13 mouse cellular contexts compared by ENCODE assay signal in the genomic region with DNA sequence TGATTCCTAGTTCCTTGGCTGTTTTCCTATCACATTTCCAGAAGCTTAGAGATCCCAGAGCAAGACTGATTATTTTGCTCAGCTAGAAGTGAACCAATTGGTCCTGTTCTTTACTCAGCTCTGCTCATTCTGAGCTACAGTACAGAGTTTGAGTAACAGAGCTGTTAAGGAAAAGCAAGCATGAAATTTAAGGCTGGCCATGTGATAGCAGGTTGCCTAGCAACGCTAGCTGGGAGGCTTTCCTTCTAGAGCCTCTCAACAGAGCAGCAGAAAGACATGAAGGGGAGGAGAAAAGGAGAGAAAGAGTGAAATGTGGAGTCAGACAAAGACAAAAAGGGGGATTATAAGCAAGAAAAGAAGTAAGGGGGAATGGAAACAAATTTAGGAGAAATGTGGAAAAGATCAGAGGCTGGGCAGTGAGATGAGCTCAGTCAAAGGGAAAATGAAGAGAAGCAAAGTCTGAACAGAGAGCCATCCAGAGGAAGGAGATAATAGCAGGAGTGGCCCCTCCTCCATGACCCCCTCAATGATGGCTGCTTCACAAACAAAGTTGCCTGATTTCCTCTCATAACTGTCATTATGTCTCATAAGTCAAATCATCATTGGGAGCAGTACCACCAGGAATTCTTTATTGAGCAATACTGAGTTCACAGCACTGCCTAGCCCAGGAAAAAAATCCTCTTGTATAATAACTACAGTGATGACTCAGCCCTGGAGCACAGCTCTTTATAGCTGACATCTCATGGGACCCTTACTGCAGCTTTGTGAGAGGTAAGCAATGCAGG. TPM values are rescaled to one million over a fixed set of nuclear protein-coding genes. Genes with fewer than 3 reads are reported as not detected.
DNase-seq lines count a peak whose midpoint lies in the region; ATAC-seq and TF ChIP-seq lines count a peak whose summit lies in the region.
"Had no signal": no experiment of that assay in that cellular context is flagged by ENCODE, and none has a peak within 500 bp of the region (broad histone marks: within the 10 kb centered on the region; RNA-seq: fewer than 3 reads in every experiment).

No protein-coding gene starts in this region.

- peak; percentile 56 for DNase-seq in embryo, embryonic 10.5 days (ENCODE audit: low spot score)
- no peak for DNase-seq in urinary bladder, adult 2 months (ENCODE audit: low spot score)
- no peak for DNase-seq in B cell, adult 2 months

- H3K4me3 ChIP-seq in C2C12 (ENCODE audit: insufficient read depth, poor library complexity, severe bottlenecking) = no peak overlapping the region
- no peak overlapping the region for H3K4me3 ChIP-seq in hindbrain, embryonic 12.5 days
- no peak overlapping the region for H3K4me3 ChIP-seq in midbrain, embryonic 13.5 days (replicated peaks)
- H3K4me3 ChIP-seq: embryonic facial prominence, embryonic 15.5 days; intestine, embryonic 15.5 days; megakaryocyte, embryonic 14.5 days had no signal

- no peak overlapping the region for H3K27ac ChIP-seq in hindbrain, embryonic 12.5 days
- peak overlapping the region; percentile 48 for H3K27ac ChIP-seq in midbrain, embryonic 13.5 days
- H3K27ac ChIP-seq: embryonic facial prominence, embryonic 15.5 days; intestine, embryonic 15.5 days had no signal

- H3K9ac ChIP-seq in hindbrain, embryonic 12.5 days = no peak overlapping the region
- no peak overlapping the region for H3K9ac ChIP-seq in midbrain, embryonic 13.5 days (replicated peaks)
- H3K9ac ChIP-seq: embryonic facial prominence, embryonic 15.5 days; intestine, embryonic 15.5 days had no signal

- no peaks in the 10 kb centered on the region for H3K79me2 ChIP-seq in C2C12 (ENCODE audit: control insufficient read depth, insufficient read depth)

- H3K79me3 ChIP-seq in C2C12 (ENCODE audit: low read depth) = no peaks in the 10 kb centered on the region

- WGBS in hindbrain, embryonic 12.5 days = 22% methylated on average over 1 of the region's 1 CpGs
- WGBS in midbrain, embryonic 13.5 days = 25% methylated on average over 1 of the region's 1 CpGs

- H3K36me3 ChIP-seq in C2C12 (ENCODE audit: control insufficient read depth, insufficient read depth) = no peaks in the 10 kb centered on the region
- no peaks in the 10 kb centered on the region for H3K36me3 ChIP-seq in hindbrain, embryonic 12.5 days
- H3K36me3 ChIP-seq in midbrain, embryonic 13.5 days = no peaks in the 10 kb centered on the region
- H3K36me3 ChIP-seq: embryonic facial prominence, embryonic 15.5 days; intestine, embryonic 15.5 days had no signal

- no peaks in the 10 kb centered on the region for H3K4me1 ChIP-seq in hindbrain, embryonic 12.5 days
- H3K4me1 ChIP-seq in midbrain, embryonic 13.5 days (replicated peaks) = peaks cover 8% of the 10 kb centered on the region; the same call in 1 of the 2 replicates
- H3K4me1 ChIP-seq: embryonic facial prominence, embryonic 15.5 days; intestine, embryonic 15.5 days; megakaryocyte, embryonic 14.5 days had no signal

- H3K4me2 ChIP-seq in hindbrain, embryonic 12.5 days (replicated peaks) = no peak overlapping the region
- no peak overlapping the region; the same call in 1 of the 2 replicates for H3K4me2 ChIP-seq in midbrain, embryonic 13.5 days (replicated peaks)
- H3K4me2 ChIP-seq: embryonic facial prominence, embryonic 15.5 days; intestine, embryonic 15.5 days had no signal

- H3K9me3 ChIP-seq in hindbrain, embryonic 12.5 days (replicated peaks) = no peaks in the 10 kb centered on the region
- H3K9me3 ChIP-seq in midbrain, embryonic 13.5 days = no peaks in the 10 kb centered on the region
- H3K9me3 ChIP-seq: embryonic facial prominence, embryonic 15.5 days; intestine, embryonic 15.5 days; megakaryocyte, embryonic 14.5 days had no signal

- H3ac ChIP-seq in C2C12 (ENCODE audit: control insufficient read depth, insufficient read length, low read depth) = no peak overlapping the region

- peak; percentile 88; the same call in 1 of the 2 replicates for ATAC-seq in hindbrain, embryonic 12.5 days (ENCODE audit: low FRiP score)
- ATAC-seq in midbrain, embryonic 13.5 days = peak; percentile 96
- ATAC-seq in erythroblast, adult 5-6 weeks (replicated peaks; ENCODE audit: low FRiP score, poor library complexity, severe bottlenecking) = no peak
- no peak for ATAC-seq in CD4-positive, CD25-positive, alpha-beta regulatory T cell, adult 4 months
- ATAC-seq: intestine, embryonic 15.5 days had no signal

- no peak for TF ChIP-seq CTCF in C2C12 (IDR thresholded peaks at IDR 0.05; ENCODE audit: control insufficient read depth, insufficient read depth, insufficient read length)

- H3K27me3 ChIP-seq in C2C12 (ENCODE audit: control insufficient read depth, insufficient read depth, insufficient read length) = no peaks in the 10 kb centered on the region
- no peaks in the 10 kb centered on the region for H3K27me3 ChIP-seq in hindbrain, embryonic 12.5 days
- no peaks in the 10 kb centered on the region for H3K27me3 ChIP-seq in midbrain, embryonic 13.5 days
- H3K27me3 ChIP-seq: embryonic facial prominence, embryonic 15.5 days; intestine, embryonic 15.5 days had no signal

TF ChIP-seq in C2C12, 6 proteins besides CTCF, POLR2A, EP300 and RAD21:
- TF ChIP-seq FOSL1 (IDR thresholded peaks at IDR 0.05; ENCODE audit: insufficient read depth, low read length, poor library complexity, severe bottlenecking) (no peak), MAX (IDR thresholded peaks at IDR 0.05) (no peak), USF1 (IDR thresholded peaks at IDR 0.05; ENCODE audit: low read depth) (peak; percentile 15), CEBPB (IDR thresholded peaks at IDR 0.05; ENCODE audit: low read depth) (peak; percentile 25), MYOD1 (IDR thresholded peaks at IDR 0.05; ENCODE audit: control insufficient read depth, insufficient read length, low read depth) (no peak)
TF ChIP-seq in C2C12: peak in this region for 2.

RNA-seq across cellular contexts. Expression of a gene that starts 36.0 kb away (rescaled TPM):
- not detected for polyA plus RNA-seq in C2C12 (2012; fragmentation: generic; extraction: Trizol)
- polyA plus RNA-seq in hindbrain, embryonic 12.5 days (2016; fragmentation: Nextera tagmentation; extraction: Ambion mirVana) = 1.7 TPM in 2 replicates
- polyA plus RNA-seq in midbrain, embryonic 13.5 days (2015; fragmentation: Nextera tagmentation; extraction: Ambion mirVana) = 2.2 and 2.7 TPM in 2 replicates
- total RNA-seq in erythroblast, adult 5-6 weeks (2015; ENCODE audit: low replicate concordance) = not detected in 2 replicates
- total RNA-seq in erythroblast, adult 5-6 weeks (2017; ENCODE audit: low replicate concordance) = not detected in 2 replicates
- polyA plus RNA-seq in urinary bladder, adult 2 months (2012; rRNA removed) = 0.41 and 0.61 TPM in 2 replicates
- not detected for polyA plus RNA-seq in CD4-positive, CD25-positive, alpha-beta regulatory T cell, adult 4 months (2017; shearing (Covaris generic))
- total RNA-seq: MEL had no signal
- polyA plus RNA-seq: thymus, postnatal 0 days had no signal

Comparison
In these comparisons a context has a peak if more than half of its experiments do, and no peak if none do; other contexts are left out.
1. ATAC-seq: peak in hindbrain, embryonic 12.5 days (single experiment) and midbrain, embryonic 13.5 days (single experiment); none in erythroblast, adult 5-6 weeks (single experiment) and CD4-positive, CD25-positive, alpha-beta regulatory T cell, adult 4 months (single experiment).